Mouse (Mus musculus): ENCODE measurements at regions not wholly inside any gene's neighbourhood (a gene's known extent, or its start where the extent isn't known, plus 50 kb on each side); places are given as distances from the start of the nearest gene placed in this dataset.

DNA sequence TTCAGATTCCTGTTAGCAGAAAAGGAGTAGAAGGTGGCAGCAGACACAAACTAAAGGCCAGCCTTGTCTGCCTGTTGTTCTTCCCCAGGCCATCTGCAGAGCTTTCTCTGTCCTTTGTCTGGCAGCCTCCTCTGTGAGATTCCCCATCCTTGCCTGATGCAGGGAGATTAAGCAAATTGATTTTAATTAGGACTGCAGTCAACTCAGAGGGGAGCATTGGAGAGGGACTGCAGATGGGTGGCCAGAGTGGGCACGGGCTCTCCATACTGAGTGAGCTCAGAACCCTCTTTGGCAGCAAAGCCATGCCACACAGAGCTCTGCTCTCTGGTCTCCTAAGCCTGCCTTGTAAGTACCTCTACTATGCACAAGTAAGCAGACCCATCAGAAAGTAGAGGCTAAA, 158.5 kb downstream of the Maf start:
- no peak for DNase-seq

DNA sequence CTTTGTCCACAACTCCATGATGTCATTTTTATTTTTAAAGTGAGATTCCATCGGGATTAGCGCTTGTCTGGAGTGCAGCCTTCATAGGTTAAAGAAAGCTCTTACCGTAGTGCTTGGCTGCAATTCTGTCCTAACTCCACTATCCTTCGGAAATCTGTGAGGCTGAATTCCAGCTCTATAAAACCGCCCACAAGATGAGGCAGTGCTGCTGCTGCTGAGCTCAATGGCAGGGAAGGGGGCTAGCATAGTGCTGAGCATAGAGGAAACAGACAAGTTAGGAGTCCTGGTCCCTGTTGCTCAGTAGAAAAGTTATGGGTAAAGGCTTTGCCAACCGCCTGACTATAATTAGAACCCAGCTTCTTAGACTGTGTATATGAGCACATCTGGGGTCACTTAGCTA, 163.5 kb downstream of the Maf start:
- DNase-seq, result no peak

DNA sequence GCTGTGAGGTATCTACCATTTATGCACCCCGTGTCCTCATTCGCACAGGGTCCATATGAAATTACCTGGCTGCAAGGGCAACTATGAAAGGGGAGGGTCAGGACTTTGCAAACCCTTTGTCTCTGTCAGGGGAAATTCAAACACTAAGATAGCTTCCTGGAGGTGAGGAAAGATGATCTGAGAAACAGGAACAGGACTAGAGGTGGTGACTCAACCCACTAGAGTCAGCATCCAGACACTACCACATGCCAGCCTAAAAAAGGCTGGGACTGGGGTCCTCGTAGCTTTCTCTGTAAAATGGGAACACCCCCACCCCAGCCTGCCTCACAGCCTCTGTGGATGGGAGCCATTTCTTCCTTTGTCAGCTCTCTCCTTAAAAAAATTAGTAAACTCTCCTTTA, 164.7 kb downstream of the Maf start:
- no peak for DNase-seq

DNA sequence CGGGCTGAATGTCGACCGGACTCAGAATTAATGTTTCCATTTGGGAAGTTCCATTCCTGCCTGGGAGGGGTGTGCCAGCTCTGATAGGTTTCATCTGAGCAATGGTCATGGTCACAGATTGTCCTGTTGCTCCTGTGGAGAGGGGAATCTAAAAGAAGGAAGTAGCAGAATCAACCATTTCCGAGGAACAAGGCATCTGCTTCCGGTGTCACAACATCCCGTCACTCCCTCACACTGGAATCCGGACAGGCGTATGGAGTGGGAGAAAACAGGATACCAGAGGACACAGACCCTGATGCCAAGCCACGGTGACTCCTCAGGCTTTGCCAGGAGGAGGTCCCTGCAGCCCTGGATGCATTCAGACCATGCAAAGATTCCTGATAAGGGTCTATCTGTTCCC, 168.0 kb downstream of the Maf start:
- DNase-seq, result peak; percentile 19 to 33

DNA sequence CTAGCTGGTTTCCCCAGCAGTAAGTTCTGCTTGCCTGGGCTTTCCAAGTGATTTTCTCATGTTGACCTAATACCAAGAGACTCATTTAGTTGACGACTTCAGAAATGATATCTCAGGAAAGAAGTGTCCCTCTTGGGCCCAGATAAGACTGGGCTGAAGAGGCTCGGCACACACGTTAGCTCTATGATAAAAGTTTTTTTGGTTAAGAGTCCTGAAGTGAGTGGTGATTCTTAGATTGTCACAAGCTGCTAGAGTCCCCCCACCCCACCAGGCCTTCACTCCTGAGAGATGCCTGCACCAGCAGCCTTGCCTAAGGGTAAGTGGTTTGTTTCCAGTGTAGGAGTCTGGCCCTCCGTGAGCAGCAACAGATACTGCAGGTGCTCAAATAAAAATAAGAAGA, 169.4 kb downstream of the Maf start:
- no peak for DNase-seq

DNA sequence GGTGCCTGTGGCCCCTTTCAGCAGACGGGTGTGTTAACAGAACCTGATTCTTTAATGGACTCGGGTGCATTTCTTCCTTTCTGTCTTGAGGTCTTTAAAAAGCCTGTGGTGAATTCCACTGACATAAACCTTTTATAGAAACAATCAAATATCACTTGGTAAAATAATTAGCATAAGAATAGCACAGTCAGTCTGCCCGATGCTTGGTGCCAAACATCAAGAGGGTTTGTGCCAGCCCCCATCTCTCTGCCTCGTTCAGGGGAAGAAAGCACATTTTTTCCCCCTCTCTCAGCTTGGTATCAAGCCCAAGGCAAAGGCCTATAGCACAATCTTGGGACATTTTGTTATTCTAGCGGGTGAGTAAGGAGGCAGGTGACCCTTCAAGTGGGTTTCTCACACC, 169.8 kb downstream of the Maf start:
- DNase-seq, result no peak

DNA sequence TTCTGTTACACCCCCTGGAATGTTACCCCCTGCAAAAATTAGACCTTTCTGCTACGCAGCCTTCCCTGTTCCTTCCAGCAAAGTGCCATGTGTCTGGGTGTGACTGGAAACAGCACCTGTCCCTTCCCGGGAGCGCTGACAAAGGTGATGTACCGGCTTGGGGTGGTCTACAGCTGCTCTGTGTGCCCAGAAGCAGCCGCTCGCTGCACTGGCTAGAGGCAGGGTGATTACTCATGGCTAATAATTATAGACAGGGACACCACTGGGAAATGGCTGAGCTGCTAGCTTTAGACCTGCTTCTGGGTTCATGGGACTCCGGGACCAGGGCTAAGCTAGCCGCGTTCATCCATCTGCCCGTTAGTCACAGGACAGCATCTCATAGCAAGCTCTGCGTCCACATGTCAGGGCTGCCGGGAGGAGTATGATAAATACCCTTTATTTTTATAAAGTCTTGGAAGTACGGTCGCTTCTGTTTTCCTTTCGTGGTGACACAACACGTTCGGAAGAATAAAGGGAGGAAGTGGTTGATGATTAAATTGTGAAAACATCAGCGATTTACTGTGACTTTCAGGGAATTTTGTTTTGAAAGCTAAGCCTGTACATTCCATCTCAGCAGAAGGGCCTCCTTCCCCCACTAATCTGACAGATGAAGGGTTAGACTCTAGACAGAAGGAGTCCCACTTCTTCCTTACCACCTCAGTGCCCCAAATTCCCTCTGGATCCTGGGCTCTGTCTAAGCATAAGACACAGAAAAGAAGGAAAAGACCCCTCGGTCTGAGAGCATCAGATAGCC, 170.8 kb downstream of the Maf start:
- DNase-seq, result no peak

DNA sequence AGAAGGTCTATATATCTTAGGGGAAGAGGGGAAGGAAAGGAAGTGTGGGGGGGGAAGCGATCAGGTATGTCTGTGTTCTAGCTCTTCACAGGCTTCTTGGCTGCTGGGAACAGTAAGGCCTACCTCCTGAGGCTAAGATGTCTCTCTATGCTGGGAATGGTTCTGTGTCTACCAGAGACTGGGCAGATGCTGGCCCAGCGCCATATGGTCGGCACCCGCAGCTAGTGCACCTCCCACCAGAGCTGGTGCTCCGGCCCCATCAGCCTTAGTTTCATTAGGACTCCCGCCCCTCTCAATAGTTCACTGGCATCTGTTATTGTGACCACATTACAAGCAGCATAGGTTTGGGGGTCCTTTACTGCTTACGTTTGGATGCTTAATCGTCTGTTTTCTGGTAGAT, 171.6 kb downstream of the Maf start:
- DNase-seq, result no peak

DNA sequence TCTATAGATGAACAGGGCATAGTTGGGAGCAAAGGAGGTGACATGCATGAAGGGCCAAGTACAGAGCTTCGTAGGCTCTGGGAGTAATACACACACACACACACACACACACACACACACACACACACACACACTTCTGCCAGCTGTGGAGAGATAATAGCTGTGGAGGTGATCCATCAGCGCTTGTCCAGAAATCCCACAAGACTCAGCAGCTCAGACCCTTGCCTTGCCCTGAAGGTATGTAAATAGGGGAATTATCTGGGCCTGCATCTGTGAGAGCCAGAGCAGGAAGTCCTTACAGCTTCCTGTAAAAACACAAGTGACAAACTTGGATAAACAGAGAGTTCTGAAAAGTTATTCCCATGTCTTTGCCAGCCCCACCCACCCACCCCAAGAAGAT, 173.6 kb downstream of the Maf start:
- DNase-seq, result peak in 1 of 2 experiments; percentile 29

DNA sequence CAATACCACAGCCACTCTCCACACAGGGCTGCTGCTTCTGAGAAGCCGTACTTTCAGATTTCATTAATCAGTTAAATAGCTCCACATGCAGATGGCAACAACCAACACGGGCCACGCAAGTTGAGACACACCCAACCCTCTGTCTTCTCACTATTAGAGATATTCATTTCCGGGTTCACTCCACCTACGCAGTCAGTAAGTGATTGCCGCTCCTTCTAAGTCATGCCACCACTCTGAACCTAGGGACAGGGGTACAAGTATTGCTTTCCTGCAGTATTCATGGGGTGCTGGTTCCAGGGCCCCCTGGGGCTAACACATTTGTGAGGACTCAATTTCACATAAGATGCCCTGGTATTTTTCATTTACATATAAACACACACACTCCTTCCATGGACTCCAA, 176.3 kb downstream of the Maf start:
- no peak for DNase-seq

DNA sequence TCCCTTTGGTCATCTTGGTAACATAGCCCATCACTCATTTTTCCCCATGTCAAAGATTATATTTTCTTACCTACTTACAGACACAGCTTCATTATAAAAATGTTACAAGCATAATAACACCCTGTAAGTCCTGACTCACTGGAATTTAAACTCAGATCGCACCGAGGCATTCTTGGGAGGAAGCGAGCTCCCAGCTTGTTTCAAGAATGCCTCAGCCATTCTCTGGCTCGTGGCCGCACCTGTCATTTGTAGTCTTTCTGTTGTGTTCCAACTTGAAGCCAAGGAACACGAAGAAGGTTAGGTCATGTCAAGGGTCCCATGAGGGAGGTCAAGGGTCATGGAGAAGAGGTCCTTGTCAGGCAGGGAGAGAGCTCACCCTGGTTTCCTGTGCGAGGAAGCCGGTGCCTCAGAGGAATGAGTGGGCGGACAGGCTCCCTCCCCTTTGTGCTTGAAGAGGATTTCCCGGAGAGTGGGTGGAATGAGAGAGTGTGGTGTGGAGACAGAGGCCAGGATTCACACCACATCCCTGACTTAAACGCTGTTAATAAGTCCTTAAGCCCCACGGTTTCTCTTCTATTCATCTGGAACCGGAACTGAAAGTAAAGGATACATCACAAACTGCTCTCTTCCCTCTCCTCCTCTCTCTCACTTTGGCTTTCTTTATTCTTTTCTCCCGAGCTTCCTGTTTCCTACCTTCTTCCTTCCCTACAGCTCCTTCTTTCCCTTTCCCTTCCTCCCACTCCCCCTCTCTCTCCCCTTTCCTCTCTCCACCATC, 177.8 kb downstream of the Maf start:
- peak in 1 of 2 experiments; percentile 10 for DNase-seq

DNA sequence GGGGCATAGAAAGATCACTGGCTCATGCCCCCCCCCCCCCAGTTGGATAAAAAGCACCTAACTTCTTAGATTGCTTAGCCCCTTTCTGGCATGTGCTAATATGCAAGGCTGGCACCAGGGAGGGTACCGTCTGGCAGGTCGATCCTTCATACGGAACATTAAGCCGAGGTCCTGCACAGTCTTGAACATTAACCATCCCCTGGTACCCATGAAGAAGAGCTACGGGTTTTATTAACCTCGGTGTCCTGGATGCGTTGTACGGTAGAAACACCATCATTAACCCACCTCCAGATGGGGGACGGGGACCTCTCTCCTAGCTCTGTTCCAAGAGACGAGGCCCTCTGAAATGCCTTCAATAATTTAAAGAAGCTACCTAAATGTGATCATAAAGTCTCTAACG, 178.7 kb downstream of the Maf start:
- DNase-seq, result no peak

DNA sequence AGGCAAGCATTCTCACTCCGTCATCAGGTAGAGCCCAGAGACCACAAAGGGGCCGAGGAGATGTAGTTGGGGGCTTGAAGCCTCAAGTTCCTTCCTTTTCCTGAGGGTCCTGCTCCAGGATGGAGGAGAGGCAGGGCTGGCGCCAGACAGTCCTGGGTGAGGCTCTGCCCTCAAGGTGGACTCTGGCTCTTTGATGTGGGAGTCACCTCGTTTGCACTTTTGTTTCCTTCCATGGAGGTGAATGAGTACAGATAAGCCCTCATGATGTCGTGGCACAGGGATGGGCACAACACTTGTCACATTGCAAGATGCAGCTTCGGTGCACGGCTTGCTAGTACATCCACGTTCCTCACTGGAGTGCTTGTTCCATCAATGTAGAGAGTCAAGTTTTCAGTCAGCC, 182.4 kb downstream of the Maf start:
- DNase-seq, result no peak

DNA sequence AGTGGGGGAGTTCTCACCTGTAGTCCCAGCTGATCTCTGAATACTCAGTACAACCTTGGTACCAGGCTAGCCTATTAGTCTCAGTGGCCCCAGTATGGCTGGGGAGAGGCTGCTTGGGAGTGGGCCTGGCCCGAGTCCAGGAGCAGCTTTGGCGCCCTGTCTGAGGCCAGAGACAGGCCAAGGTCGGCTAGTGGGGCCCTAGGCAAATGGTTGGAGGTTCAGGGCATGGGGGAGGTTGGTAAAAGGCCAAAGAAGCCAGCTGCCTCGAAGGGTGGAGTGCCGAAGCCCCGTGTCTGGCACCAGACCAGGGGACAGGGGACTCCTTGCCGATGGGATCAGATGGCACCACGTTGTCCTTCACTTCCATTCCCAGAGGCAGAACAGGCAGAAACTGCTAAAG, 182.9 kb downstream of the Maf start:
- no peak for DNase-seq

DNA sequence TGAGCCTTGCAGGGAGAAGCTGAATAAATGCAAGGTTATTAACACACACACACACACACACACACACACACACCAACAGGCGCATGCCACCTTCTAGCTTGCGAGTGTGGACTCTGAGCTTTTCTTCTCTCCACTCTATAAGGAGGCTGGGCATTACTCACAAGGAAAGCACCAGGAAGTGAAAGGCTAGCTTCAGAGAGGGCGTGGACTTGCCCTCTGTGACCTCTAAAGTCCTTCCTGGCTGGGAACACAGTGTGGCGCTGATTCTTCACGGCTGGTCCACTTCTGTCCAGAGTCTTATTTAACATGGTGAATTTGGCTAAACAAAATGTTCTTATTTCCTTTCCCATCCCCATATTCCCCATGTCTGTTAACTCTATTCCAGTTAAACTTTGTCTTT, 185.1 kb downstream of the Maf start:
- peak in 1 of 2 experiments; percentile 46 for DNase-seq

DNA sequence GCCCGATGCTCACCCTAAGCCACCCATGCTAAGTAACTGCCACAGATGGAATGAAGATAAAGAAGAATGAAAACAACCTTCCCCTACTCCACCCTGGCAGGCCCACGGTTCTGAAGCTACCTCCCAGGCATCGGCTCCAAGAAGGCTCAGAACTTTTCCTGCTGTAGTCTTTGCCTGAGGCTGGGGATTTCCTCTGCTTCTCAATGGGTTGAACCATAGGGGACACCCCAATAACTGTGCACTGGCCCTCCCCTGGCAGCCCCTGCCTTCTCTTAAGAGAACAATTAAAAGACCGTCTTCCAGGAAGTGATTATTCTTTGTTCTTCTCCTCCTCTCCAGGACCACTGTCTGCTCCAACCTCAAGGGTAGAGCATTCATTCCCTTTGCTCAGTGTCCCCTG, 191.9 kb downstream of the Maf start:
- no peak for DNase-seq

DNA sequence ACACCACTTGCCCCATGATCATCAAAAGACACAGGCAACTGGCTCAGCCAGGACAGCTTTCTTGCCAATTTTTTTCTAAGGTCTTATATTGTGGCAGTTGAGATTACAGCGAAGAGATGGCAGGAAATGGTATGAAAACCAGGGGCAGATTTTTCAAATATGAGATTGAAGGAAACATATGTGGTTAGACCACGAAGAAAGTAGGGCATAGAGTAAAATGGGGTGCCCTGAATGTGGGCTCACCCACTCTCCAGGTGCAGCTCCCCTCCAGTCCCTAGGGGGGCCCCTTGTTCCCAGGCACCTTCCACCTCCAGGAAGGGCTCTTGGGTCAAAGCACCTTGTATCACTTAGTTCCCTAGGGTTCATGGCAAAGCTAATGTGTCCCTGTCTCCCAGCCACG, 193.1 kb downstream of the Maf start:
- no peak for DNase-seq

DNA sequence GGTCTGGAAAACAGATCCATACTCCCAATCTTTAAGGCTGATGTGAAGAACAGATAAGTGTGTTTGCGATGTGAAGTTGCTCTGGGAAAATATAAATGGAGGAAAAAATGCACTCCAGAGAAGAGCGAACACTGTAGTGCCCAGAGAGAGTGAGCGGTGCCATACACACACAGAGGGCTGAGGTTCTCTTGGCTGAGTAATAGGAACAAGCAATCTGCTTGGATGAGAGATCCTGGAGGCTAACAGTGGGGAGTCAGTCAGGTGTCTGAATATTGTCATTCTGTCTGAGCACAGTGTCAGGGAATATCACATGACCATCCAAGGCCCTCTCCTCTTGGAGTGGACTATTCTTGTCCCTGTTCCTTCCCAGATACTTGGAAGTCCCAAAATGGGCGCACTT, 200.4 kb downstream of the Maf start:
- no peak for DNase-seq

DNA sequence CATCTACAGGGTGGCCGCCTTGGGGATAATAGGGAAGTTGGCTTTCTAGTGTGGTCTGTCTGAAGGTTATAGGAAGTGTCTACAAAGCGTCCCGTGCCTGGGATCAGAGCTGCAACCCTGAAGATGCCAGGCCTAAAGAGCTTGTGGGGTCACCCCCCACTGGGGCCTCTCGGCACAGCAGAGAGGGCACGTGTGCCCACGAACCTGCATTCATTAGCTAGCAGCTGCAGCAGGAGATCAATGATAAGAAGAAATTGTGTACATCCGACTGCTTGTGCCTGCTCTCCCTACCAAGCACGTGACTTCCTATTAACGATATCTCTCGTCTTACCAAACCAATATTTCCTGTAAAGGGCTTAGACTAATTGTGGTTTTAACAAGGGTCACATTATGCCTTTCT, 200.9 kb downstream of the Maf start:
- DNase-seq, result no peak

DNA sequence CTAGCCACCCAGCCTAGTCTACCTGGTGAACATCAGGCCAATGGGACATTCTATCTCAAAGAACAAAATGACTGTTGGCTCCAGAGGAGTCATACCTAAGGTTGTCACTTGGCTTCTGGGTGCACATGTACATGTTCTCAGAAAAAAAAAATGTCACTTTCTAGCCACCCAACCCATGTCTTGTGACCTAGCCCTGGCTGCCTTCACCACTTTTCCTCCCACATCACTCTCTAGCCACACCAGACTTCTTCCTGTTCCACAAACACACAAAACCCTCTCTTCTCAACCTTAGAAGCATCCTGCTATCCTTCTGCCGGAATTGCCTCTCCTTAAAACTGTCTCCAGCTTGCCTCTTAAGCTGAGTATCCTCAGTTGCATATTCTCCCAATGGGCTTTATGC, 211.6 kb downstream of the Maf start:
- no peak for DNase-seq

DNA sequence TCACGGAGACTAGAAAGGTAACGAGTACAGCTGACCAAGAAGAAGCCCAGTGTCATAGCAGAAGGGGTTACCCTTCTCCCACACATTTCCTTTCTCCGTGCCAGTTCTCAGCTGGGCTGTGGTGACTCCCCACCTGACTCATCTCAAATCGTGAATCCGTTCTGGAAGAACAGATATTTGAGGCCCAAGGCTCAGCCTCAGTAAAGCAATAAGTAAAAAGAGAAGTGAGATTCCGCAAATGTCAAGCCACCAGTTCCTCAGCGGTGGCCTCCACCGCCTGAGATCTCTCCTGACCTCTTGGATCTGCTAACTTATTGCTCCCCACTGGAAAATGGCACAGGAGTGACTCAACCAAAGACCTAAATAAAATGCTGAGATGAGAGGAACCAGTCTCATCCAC, 213.2 kb downstream of the Maf start:
- no peak for DNase-seq

DNA sequence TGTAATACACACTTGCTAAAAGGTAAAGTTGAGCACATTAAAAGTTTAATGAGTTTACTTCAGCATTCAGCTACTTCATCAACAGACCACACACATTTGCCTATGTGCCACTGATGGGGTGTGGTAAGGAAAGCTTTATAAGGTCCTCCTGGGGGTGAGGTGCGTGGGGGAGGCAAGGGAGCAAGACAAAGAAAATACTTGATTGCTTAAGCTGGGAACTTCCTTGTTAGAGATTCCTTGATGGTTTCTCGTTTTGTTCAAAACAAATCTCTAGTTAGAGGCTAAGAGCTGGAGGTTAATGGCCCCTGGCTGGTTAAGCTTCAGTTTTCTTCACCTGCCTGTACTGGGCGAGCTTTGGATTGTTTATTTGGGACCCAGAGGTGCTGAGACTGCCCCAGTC, 220.7 kb downstream of the Maf start:
- no peak for DNase-seq

DNA sequence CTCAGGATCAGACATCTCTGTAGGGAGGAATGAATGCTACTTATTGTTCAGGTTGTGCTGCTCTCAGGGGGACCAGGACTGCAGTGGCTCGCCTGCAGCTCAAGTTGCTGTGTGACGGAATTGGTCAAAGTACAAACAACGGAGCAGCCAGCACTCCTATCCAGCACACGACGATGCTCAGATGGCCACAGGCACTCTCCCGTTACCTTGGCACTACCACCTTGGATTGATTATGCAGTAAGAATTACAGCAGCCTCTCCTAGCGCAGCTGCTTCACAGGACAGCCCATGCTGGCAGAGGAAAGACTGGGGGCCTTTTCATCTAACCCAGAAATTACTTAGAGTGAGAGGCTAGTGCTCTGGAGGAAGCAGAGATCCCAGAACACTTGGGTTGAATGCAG, 226.5 kb downstream of the Maf start:
- no peak for DNase-seq

DNA sequence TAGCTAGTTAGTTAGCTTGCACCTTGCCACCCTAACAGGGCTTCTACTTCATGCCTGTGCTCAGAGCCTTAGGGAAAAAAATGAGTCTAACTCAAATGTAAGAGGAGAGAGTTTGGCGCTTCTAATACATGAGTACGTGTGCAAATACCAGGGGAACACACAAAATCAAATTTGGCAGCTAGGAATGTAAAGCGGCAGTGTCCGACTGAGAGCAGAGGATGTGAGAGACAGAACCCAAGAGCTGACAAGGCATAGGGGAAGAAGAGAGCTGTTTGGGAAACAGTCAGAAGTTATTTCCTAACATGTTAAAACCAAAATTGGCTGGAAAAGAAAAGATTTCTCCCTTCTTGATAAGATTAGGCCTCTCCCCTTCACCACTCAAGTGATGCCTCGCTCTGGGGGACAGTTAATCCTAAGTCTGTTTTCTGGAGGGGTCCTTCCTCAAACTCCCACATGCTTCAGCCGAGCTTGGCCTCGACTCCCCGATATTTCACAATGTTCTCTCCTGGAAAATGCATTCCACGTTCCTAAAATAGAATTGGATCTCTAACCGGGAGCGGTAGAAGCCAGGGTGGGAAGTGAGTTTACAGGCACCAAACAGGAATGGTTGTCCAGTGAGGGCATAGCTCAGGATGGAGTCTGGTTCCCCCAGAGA, 229.1 kb downstream of the Maf start:
- no peak for DNase-seq
